Mouse (Mus musculus): ENCODE measurements at regions not wholly inside any gene's neighbourhood (a gene's known extent, or its start where the extent isn't known, plus 50 kb on each side); places are given as distances from the start of the nearest gene placed in this dataset.

DNA sequence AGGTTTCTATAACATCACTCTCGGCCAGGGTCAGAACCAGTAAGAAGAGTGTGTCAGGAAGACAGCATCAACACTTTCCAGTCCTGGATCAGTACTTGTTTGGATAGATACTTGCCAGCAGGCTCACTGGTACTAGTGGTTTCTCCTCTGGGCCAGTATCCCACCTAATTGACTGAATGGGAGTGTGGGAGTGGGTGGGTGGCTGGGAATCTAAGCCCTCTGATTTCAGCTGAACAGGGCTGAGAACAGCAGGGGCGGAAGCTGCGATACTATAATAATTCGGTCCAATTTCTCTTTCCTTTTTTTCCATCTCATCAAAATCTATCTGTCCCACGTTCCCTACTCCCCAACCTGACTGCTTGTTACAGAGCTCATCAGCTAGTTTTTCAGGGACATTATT lies 217.0 kb downstream of the Rnf144b start:
- 56% methylated on average over 5 of the region's 5 CpGs for WGBS (ENCODE audit: insufficient replicate concordance)
- H3K4me2 ChIP-seq (ENCODE audit: low read depth, low read length) = no peak overlapping the region

GRCm38 (mm10) chr13:47342361-47342760 lies 219.9 kb downstream of the Rnf144b start:
- H3K27ac ChIP-seq (ENCODE audit: low read length) = no peak overlapping the region
- H3K27me3 ChIP-seq (ENCODE audit: control insufficient read depth, insufficient read depth, low read depth, low read length) = no peaks in the 10 kb centered on the region
- no peak overlapping the region for H3K4me3 ChIP-seq (ENCODE audit: low read depth, low read length)
- H3K4me1 ChIP-seq (ENCODE audit: control insufficient read depth, low read depth, low read length) = no peaks in the 10 kb centered on the region
- H3K9ac ChIP-seq (ENCODE audit: low read depth, low read length) = no peak overlapping the region
- H3K36me3 ChIP-seq (ENCODE audit: control insufficient read depth, insufficient read depth) = no peaks in the 10 kb centered on the region
- no peaks in the 10 kb centered on the region for H3K9me3 ChIP-seq (replicated peaks; ENCODE audit: control insufficient read depth, low read length)
- ATAC-seq (ENCODE audit: low read depth) = no peak
- no peak overlapping the region for H3K4me2 ChIP-seq (ENCODE audit: low read depth, low read length)
- WGBS (ENCODE audit: insufficient replicate concordance) = 76% methylated on average over 1 of the region's 1 CpGs

More for the DNA sequence above, 217.0 kb downstream of the Rnf144b start:
- Histone ChIP-seq H3K27me3 (ENCODE audit: control insufficient read depth, insufficient read depth, low read depth, low read length) (no peaks in the 10 kb centered on the region), H3K36me3 (ENCODE audit: control insufficient read depth, insufficient read depth) (no peaks in the 10 kb centered on the region), H3K9me3 (replicated peaks; ENCODE audit: control insufficient read depth, low read length) (no peaks in the 10 kb centered on the region), H3K4me1 (ENCODE audit: control insufficient read depth, low read depth, low read length) (no peaks in the 10 kb centered on the region), H3K9ac (ENCODE audit: low read depth, low read length) (no peak overlapping the region), H3K4me3 (ENCODE audit: low read depth, low read length) (no peak overlapping the region), H3K27ac (ENCODE audit: low read length) (no peak overlapping the region)
- no peak for ATAC-seq (ENCODE audit: low read depth)

- ATAC-seq (ENCODE audit: low read depth) = no peak
- Histone ChIP-seq H3K36me3 (ENCODE audit: control insufficient read depth, insufficient read depth) (no peaks in the 10 kb centered on the region), H3K9me3 (replicated peaks; ENCODE audit: control insufficient read depth, low read length) (no peaks in the 10 kb centered on the region), H3K4me1 (ENCODE audit: control insufficient read depth, low read depth, low read length) (no peaks in the 10 kb centered on the region), H3K9ac (ENCODE audit: low read depth, low read length) (no peak overlapping the region), H3K4me3 (ENCODE audit: low read depth, low read length) (no peak overlapping the region), H3K27ac (ENCODE audit: low read length) (no peak overlapping the region), H3K4me2 (ENCODE audit: low read depth, low read length) (no peak overlapping the region), H3K27me3 (ENCODE audit: control insufficient read depth, insufficient read depth, low read depth, low read length) (no peaks in the 10 kb centered on the region)
- 32% methylated on average over 9 of the region's 9 CpGs for WGBS (ENCODE audit: insufficient replicate concordance)
Measured at GRCm38 (mm10) chr13:47345576-47345975, 223.1 kb downstream of the Rnf144b start.

DNA sequence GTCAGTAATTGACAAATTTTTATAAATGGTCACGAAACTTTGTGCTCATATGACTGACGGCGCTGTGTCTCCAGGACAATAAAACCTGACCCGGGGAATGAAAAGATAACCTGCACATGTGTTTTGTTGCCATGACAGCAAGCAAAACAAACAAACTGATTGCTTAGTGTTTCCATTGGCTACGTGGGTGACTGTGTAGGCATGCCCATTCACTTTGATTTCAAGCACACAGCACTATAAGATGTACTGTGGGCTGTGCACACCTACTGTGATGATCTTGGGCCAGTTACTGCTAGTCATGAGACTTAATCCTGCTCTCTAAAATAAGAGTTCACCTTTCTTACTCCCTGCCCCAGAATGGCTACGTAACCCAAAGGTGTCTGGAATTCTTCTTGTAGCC lies 225.4 kb downstream of the Rnf144b start:
- no peaks in the 10 kb centered on the region for H3K36me3 ChIP-seq (ENCODE audit: control insufficient read depth, insufficient read depth)
- H3K4me3 ChIP-seq (ENCODE audit: low read depth, low read length) = no peak overlapping the region
- H3K4me1 ChIP-seq (ENCODE audit: control insufficient read depth, low read depth, low read length) = no peaks in the 10 kb centered on the region
- H3K9ac ChIP-seq (ENCODE audit: low read depth, low read length) = no peak overlapping the region
- no peaks in the 10 kb centered on the region for H3K9me3 ChIP-seq (replicated peaks; ENCODE audit: control insufficient read depth, low read length)
- H3K27me3 ChIP-seq (ENCODE audit: control insufficient read depth, insufficient read depth, low read depth, low read length) = no peaks in the 10 kb centered on the region
- no peak overlapping the region for H3K27ac ChIP-seq (ENCODE audit: low read length)
- 55% methylated on average over 6 of the region's 6 CpGs for WGBS (ENCODE audit: insufficient replicate concordance)
- no peak for ATAC-seq (ENCODE audit: low read depth)
- H3K4me2 ChIP-seq (ENCODE audit: low read depth, low read length) = no peak overlapping the region

DNA sequence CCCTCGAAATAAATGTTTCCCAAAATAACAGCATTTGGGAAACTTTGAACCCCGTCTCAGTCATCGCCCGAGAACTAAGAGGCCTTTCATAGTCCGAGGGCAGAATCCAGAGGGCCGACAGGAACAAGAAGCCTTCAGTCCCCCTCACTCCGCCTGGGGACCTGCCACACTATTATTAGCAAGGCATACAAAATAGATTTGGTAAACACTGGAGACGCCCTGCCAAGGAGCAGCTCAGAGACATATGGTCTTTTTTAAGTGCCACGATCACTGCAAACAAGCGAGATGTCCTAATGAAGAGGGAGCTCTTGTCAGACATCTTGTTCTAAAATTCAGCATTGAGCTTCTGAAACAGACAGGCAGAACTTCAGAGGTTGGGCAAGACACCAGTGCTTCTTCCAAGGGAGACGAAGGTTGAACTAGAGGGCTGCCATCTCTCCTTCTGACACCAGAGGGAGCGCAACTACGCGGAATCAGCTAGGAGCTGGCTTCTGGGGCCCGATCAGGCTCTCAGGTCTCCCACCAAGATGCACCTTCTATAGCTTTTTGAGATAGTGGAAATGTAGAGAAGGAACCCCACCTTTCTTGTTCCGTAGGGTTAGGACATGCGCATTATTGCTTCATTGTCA lies 226.2 kb downstream of the Rnf144b start:
- no peaks in the 10 kb centered on the region for H3K27me3 ChIP-seq (ENCODE audit: control insufficient read depth, insufficient read depth, low read depth, low read length)
- ATAC-seq (ENCODE audit: low read depth) = no peak

GRCm38 (mm10) chr13:47354446-47354845 lies 232.0 kb downstream of the Rnf144b start:
- H3K27ac ChIP-seq (ENCODE audit: low read length) = no peak overlapping the region
- H3K4me3 ChIP-seq (ENCODE audit: low read depth, low read length) = no peak overlapping the region
- no peak overlapping the region for H3K4me2 ChIP-seq (ENCODE audit: low read depth, low read length)
- no peak for ATAC-seq (ENCODE audit: low read depth)
- no peaks in the 10 kb centered on the region for H3K36me3 ChIP-seq (ENCODE audit: control insufficient read depth, insufficient read depth)
- H3K4me1 ChIP-seq (ENCODE audit: control insufficient read depth, low read depth, low read length) = no peaks in the 10 kb centered on the region
- no peaks in the 10 kb centered on the region for H3K27me3 ChIP-seq (ENCODE audit: control insufficient read depth, insufficient read depth, low read depth, low read length)
- 79% methylated on average over 12 of the region's 12 CpGs for WGBS (ENCODE audit: insufficient replicate concordance)
- no peaks in the 10 kb centered on the region for H3K9me3 ChIP-seq (replicated peaks; ENCODE audit: control insufficient read depth, low read length)
- H3K9ac ChIP-seq (ENCODE audit: low read depth, low read length) = no peak overlapping the region

More for the DNA sequence above, 226.2 kb downstream of the Rnf144b start:
- Histone ChIP-seq H3K4me1 (ENCODE audit: control insufficient read depth, low read depth, low read length) (no peaks in the 10 kb centered on the region), H3K36me3 (ENCODE audit: control insufficient read depth, insufficient read depth) (no peaks in the 10 kb centered on the region), H3K9ac (ENCODE audit: low read depth, low read length) (no peak overlapping the region), H3K4me2 (ENCODE audit: low read depth, low read length) (no peak overlapping the region), H3K9me3 (replicated peaks; ENCODE audit: control insufficient read depth, low read length) (no peaks in the 10 kb centered on the region), H3K27ac (ENCODE audit: low read length) (no peak overlapping the region), H3K4me3 (ENCODE audit: low read depth, low read length) (no peak overlapping the region)
- 41% methylated on average over 17 of the region's 17 CpGs for WGBS (ENCODE audit: insufficient replicate concordance)

DNA sequence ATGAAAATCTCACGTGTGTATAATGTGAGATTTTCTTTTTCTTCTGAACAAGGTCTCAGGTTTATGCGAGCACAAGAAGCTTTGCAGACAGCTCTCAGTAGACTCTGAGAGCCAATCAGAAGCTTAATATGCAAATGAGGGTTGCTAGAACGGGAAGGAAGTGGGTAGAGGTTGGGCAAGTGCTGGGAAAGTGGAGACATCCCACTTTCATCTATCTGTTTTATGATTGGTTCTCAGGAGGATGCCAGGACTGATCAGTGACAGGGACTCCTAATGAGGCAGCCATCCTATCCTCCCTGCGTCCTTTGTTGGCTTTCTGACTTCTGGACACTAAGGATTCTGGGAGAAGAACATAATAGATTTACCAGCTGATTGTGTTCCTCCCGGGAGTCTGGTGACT lies 232.7 kb downstream of the Rnf144b start:
- Histone ChIP-seq H3K36me3 (ENCODE audit: control insufficient read depth, insufficient read depth) (no peaks in the 10 kb centered on the region), H3K4me2 (ENCODE audit: low read depth, low read length) (no peak overlapping the region), H3K4me3 (ENCODE audit: low read depth, low read length) (no peak overlapping the region), H3K27me3 (ENCODE audit: control insufficient read depth, insufficient read depth, low read depth, low read length) (no peaks in the 10 kb centered on the region), H3K27ac (ENCODE audit: low read length) (no peak overlapping the region), H3K9me3 (replicated peaks; ENCODE audit: control insufficient read depth, low read length) (no peaks in the 10 kb centered on the region), H3K9ac (ENCODE audit: low read depth, low read length) (no peak overlapping the region), H3K4me1 (ENCODE audit: control insufficient read depth, low read depth, low read length) (no peaks in the 10 kb centered on the region)
- WGBS (ENCODE audit: insufficient replicate concordance) = 32% methylated on average over 5 of the region's 5 CpGs
- ATAC-seq (ENCODE audit: low read depth) = no peak

- Histone ChIP-seq H3K4me1 (ENCODE audit: control insufficient read depth, low read depth, low read length) (no peaks in the 10 kb centered on the region), H3K27ac (ENCODE audit: low read length) (no peak overlapping the region), H3K9me3 (replicated peaks; ENCODE audit: control insufficient read depth, low read length) (no peaks in the 10 kb centered on the region), H3K27me3 (ENCODE audit: control insufficient read depth, insufficient read depth, low read depth, low read length) (no peaks in the 10 kb centered on the region), H3K36me3 (ENCODE audit: control insufficient read depth, insufficient read depth) (no peaks in the 10 kb centered on the region), H3K4me2 (ENCODE audit: low read depth, low read length) (no peak overlapping the region), H3K4me3 (ENCODE audit: low read depth, low read length) (no peak overlapping the region), H3K9ac (ENCODE audit: low read depth, low read length) (no peak overlapping the region)
- WGBS (ENCODE audit: insufficient replicate concordance) = 65% methylated on average over 9 of the region's 9 CpGs
- ATAC-seq (ENCODE audit: low read depth) = no peak
Measured at GRCm38 (mm10) chr13:47358986-47359385, 236.5 kb downstream of the Rnf144b start.

DNA sequence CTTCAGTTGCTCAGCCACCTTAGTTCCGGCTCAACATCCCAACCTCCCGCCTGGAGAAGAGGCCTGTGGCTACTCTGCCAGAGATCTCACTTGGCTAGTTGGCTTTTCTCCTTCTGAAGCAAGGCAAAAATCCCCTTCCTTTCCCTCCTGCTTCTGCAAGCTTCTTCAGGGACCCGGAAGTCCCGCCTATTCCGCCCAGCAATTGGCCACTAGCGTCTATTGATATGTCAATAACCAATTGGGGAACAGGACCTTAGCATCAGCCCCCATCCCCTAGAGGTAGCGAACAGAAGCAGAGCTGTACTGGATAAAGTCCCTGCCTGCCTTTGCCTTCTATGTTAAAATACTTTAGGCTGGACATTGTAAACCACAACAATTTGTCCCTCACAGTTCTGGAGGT lies 243.3 kb downstream of the Rnf144b start:
- no peaks in the 10 kb centered on the region for H3K36me3 ChIP-seq (ENCODE audit: control insufficient read depth, insufficient read depth)
- WGBS (ENCODE audit: insufficient replicate concordance) = 61% methylated on average over 7 of the region's 7 CpGs
- no peak overlapping the region for H3K4me3 ChIP-seq (ENCODE audit: low read depth, low read length)

More for the DNA sequence above, 243.3 kb downstream of the Rnf144b start:
- Histone ChIP-seq H3K27ac (ENCODE audit: low read length) (no peak overlapping the region), H3K4me2 (ENCODE audit: low read depth, low read length) (no peak overlapping the region), H3K9me3 (replicated peaks; ENCODE audit: control insufficient read depth, low read length) (no peaks in the 10 kb centered on the region), H3K9ac (ENCODE audit: low read depth, low read length) (no peak overlapping the region), H3K27me3 (ENCODE audit: control insufficient read depth, insufficient read depth, low read depth, low read length) (no peaks in the 10 kb centered on the region), H3K4me1 (ENCODE audit: control insufficient read depth, low read depth, low read length) (no peaks in the 10 kb centered on the region)
- no peak for ATAC-seq (ENCODE audit: low read depth)

Measured in liver, embryonic 16.5 days (tissue).